Mouse (Mus musculus): ENCODE measurements at regions not wholly inside any gene's neighbourhood (a gene's known extent, or its start where the extent isn't known, plus 50 kb on each side); places are given as distances from the start of the nearest gene placed in this dataset.

GRCm38 (mm10) chr1:81950853-81951252 lies 282.1 kb upstream of the Gm9747 start:
- no peak for TF ChIP-seq POLR2A (IDR thresholded peaks at IDR 0.05; ENCODE audit: borderline replicate concordance, extremely low read depth, insufficient read depth, insufficient read length, poor library complexity, severe bottlenecking)
- TF ChIP-seq CTCF (IDR thresholded peaks at IDR 0.05; ENCODE audit: borderline replicate concordance, extremely low read depth, insufficient read depth, insufficient read length), result no peak
